Mouse (Mus musculus) left cerebral cortex, postnatal 10 days (tissue): ENCODE data around the gene Bco1. TPM values are rescaled to one million over a fixed set of nuclear protein-coding genes. Genes with fewer than 3 reads are reported as not detected.

Experiments used
- DNase-seq, 2 experiments: peaks; one replicate each; pipeline ENCODE4 v3.0.0; 2021 to 2022; ENCODE audit warnings: low spot score in 2 of 2, mixed read lengths in 1 of 2; ENCODE audit errors: extremely low spot score in 1 of 2
- intact Hi-C: fragments of 180-260 bp; cut with DNase I; formaldehyde crosslinking; loops from one replicate; pipeline ENCODE4 v1.15.1; 2025
- total RNA-seq, 2 experiments: library from RNA; stranded (reverse); gene quantifications; 2 replicates each; pipeline ENCODE4 v1.2.3; 2021

Bco1 gene
- total RNA-seq, 2 experiments from 2014 or later, result not detected

DNA sequence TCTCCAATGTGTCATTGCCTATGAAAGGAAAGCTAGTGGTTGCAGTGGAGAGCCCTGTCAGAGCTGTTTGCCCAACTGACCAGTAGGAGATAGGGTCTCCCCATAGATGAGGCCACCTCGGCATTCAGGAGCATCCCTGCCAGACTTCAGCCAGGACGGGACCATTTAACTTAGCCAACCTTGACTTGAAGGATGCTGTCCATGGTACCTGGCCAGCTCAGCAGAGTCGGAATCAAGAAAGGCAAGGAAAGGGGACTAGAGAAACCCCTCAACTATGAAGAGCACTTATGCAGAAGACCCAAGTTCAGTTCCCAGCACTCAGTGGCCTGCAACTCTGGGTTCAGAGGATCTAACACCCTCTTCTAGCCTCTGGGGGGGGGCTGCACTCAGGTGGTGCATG lies 78.0 kb downstream of the Bco1 start:
- no peak for DNase-seq

DNA sequence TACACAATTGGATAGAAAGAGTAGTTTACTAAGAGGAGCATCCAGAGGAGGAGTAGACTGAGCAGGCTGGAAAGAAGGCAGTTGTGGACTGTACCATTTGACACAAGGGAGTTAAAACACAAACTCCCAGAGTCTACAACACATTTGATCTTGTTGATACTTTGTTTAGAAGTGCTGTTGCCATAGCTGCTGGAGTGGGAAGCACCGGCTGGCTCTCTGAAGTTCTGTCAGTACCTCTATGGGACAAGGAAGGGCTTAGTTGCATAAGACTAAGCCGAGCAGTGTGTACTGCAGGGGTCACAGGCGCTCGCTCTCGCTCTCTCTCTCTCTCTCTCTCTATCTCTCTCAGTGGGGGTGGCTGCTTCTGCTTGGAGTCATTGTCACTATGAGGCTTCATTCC lies 78.9 kb downstream of the Bco1 start:
- DNase-seq, result no peak
- intact Hi-C loops, result no loop called here

More for the DNA sequence above, 78.0 kb downstream of the Bco1 start:
- intact Hi-C loops, result no loop called here

DNA sequence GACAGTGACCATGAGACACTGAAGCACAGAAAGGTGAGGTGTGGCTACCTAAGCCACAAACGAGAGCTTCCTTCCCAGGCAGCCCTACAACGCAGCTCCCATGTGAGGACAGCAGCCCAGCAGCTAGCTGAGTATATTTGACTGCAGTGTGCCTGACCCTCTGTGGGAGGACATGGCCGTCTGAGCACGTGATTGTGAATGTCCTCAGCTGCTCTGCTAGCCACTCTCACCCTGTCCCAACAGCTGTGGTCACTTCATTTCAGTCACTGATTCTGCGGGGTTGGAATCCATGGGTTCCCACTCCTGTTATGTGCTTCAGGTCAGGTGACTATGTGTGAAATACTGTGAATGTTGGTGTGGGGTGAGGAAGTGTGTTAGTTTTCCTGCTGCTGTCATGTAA lies 80.7 kb downstream of the Bco1 start:
- DNase-seq, result no peak
- intact Hi-C loops, result no loop called here

- DNase-seq, result no peak
These were observed 81.6 kb downstream of the Bco1 start for GRCm38 (mm10) chr8:117177236-117177635.

DNA sequence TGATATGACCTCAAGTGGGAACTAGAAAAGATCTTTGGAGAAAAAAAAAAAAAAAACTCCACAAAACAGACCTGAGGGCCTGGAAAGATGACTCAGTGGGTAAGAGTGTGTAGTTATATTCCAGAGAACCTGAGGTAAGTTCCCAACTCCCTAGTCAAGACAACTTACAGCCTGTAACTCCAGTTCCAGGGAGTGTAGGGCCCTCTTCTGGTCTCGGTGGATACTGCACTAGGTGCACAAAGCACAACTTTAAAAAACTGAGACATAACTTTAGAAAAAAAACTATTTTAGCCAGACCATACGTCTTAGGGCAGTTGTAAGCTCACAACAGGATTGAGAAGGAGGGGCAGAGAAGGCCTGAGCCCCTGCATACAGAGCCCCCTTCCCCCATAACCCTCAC lies 82.4 kb downstream of the Bco1 start:
- intact Hi-C loops, result no loop called here
- no peak for DNase-seq

More at GRCm38 (mm10) chr8:117177236-117177635, 81.6 kb downstream of the Bco1 start:
- intact Hi-C loops, result no loop called here

DNA sequence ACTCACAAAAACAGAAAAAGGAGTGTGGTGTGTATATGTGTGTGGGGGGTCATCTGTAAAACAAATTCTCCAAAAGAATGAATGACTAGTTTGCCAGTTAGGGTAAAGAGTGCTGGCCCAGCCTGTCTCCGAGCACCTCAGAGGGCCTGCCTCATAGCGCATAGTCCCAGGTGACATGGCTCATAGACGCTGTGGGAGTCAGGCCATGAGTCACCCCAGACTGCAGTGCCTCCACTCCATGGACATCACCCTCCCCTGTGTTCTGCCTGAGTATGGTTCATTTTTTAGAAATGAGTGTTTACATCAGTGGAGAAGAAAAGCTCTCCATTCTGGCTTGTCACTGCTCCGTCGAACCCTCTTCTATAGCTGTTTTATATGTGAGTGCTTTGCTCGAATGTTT lies 83.0 kb downstream of the Bco1 start:
- intact Hi-C loops, result no loop called here
- DNase-seq, result no peak

DNA sequence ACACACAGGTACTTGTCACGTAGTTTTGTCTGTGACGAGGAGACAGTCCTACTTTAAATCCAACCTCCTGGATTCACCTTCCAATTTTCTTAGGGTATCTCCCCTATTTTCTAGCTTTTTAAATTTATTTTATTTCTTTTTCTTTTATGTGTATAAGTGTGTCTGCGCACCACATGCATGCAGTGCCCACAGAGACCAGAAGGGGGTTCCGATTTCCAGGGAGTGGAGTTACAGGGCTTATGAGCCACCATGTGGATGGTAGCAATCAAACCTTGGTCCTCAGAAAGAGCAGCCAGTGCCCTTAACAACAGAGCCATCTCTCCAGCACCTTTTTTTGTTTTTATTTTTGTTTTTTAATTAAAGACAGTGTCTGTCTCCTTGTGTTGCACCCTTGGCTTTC lies 87.1 kb downstream of the Bco1 start:
- intact Hi-C loops, result no loop called here
- DNase-seq, result no peak

Other genes with a start within 250 kb of the Bco1 start
- 10 to 100 TPM in 1 of 2 experiments, 1 to 10 TPM in 1; 10.0 to 11.3 TPM for gene Cmc2, start 174.4 kb upstream of the Bco1 start, total RNA-seq
- 1 to 10 TPM; 2.3 to 3.3 TPM for gene Cenpn, start 174.1 kb upstream of the Bco1 start, total RNA-seq
- gene Atmin, start 152.5 kb upstream of the Bco1 start, total RNA-seq, result 10 to 100 TPM; 32.4 to 34.1 TPM
- 10 to 100 TPM; 11.3 to 12.5 TPM for gene 1700030J22Rik, start 116.9 kb upstream of the Bco1 start, total RNA-seq
- gene Gcsh, start 102.3 kb upstream of the Bco1 start, total RNA-seq, result 10 to 100 TPM; 43.3 to 43.7 TPM
- gene Pkd1l2, start 13.4 kb upstream of the Bco1 start, total RNA-seq, result not detected
- 10 to 100 TPM; 22.7 to 27.0 TPM for gene Gan, start 62.3 kb downstream of the Bco1 start, total RNA-seq
- gene Cmip, start 161.2 kb downstream of the Bco1 start, total RNA-seq, result 100 to 1,000 TPM; 369 to 379 TPM